In genomic region chr1:79191031-79191430, GRCm38 (mm10) we compare ENCODE assay signal across 30 mouse cellular contexts.
"Had no signal": no experiment of that assay in that cellular context is flagged by ENCODE, and none has a peak within 500 bp of the region (broad histone marks: within the 10 kb centered on the region; RNA-seq: fewer than 3 reads in every experiment).

No protein-coding gene starts in this region.

- DNase-seq: left cerebral cortex, postnatal 4 days; liver; liver, embryonic 13.5 days; liver, postnatal 0 days; lung, adult 18-20 months; lung, postnatal 10 days; lung, postnatal 36 days; lung, postnatal 4 days; midbrain, embryonic 14.5 days had no signal

- H3K4me2 ChIP-seq: limb, embryonic 12.5 days; limb, embryonic 13.5 days; limb, embryonic 15.5 days; liver, embryonic 11.5 days; liver, embryonic 12.5 days; liver, embryonic 13.5 days; liver, embryonic 15.5 days; lung, embryonic 15.5 days; midbrain, embryonic 11.5 days; midbrain, embryonic 12.5 days; midbrain, embryonic 13.5 days; midbrain, embryonic 15.5 days; neural tube, embryonic 12.5 days; neural tube, embryonic 13.5 days had no signal

- H3K9ac ChIP-seq: limb, embryonic 12.5 days; limb, embryonic 13.5 days; limb, embryonic 15.5 days; liver, embryonic 12.5 days; liver, embryonic 13.5 days; liver, embryonic 14.5 days; liver, embryonic 15.5 days; liver, postnatal 0 days; lung, embryonic 15.5 days; midbrain, embryonic 12.5 days; midbrain, embryonic 13.5 days; midbrain, embryonic 15.5 days; neural tube, embryonic 12.5 days; neural tube, embryonic 13.5 days had no signal

- H3K27me3 ChIP-seq: limb, embryonic 12.5 days; limb, embryonic 13.5 days; limb, embryonic 15.5 days; liver, embryonic 12.5 days; liver, embryonic 13.5 days; liver, embryonic 15.5 days; lung, embryonic 15.5 days; megakaryocyte, embryonic 14.5 days; midbrain, embryonic 12.5 days; midbrain, embryonic 13.5 days; midbrain, embryonic 15.5 days; neural tube, embryonic 12.5 days; neural tube, embryonic 13.5 days had no signal

- H3K36me3 ChIP-seq: limb, embryonic 10.5 days; limb, embryonic 12.5 days; limb, embryonic 13.5 days; limb, embryonic 15.5 days; liver, embryonic 12.5 days; liver, embryonic 13.5 days; liver, embryonic 15.5 days; lung, embryonic 15.5 days; midbrain, embryonic 10.5 days; midbrain, embryonic 12.5 days; midbrain, embryonic 13.5 days; midbrain, embryonic 15.5 days; neural tube, embryonic 12.5 days; neural tube, embryonic 13.5 days had no signal

- ATAC-seq: liver, embryonic 12.5 days; liver, postnatal 0 days; midbrain, embryonic 13.5 days; midbrain, embryonic 15.5 days; midbrain, embryonic 16.5 days had no signal

- H3K4me1 ChIP-seq: limb, embryonic 10.5 days; limb, embryonic 12.5 days; limb, embryonic 13.5 days; limb, embryonic 15.5 days; liver, embryonic 12.5 days; liver, embryonic 13.5 days; liver, embryonic 15.5 days; lung, embryonic 15.5 days; megakaryocyte, embryonic 14.5 days; midbrain, embryonic 10.5 days; midbrain, embryonic 12.5 days; midbrain, embryonic 13.5 days; midbrain, embryonic 15.5 days; neural tube, embryonic 12.5 days; neural tube, embryonic 13.5 days had no signal

- H3K9me3 ChIP-seq: limb, embryonic 10.5 days; limb, embryonic 12.5 days; limb, embryonic 13.5 days; limb, embryonic 15.5 days; liver, embryonic 12.5 days; liver, embryonic 13.5 days; liver, embryonic 15.5 days; lung, embryonic 15.5 days; megakaryocyte, embryonic 14.5 days; midbrain, embryonic 10.5 days; midbrain, embryonic 12.5 days; midbrain, embryonic 13.5 days; midbrain, embryonic 15.5 days; neural tube, embryonic 12.5 days; neural tube, embryonic 13.5 days had no signal

- H3K4me3 ChIP-seq: left cerebral cortex, adult 2 months; limb, embryonic 10.5 days; limb, embryonic 12.5 days; limb, embryonic 13.5 days; limb, embryonic 15.5 days; liver, embryonic 12.5 days; liver, embryonic 13.5 days; liver, embryonic 15.5 days; lung, embryonic 15.5 days; megakaryocyte, embryonic 14.5 days; midbrain, embryonic 10.5 days; midbrain, embryonic 12.5 days; midbrain, embryonic 13.5 days; midbrain, embryonic 15.5 days; myocyte; neural tube, embryonic 12.5 days; neural tube, embryonic 13.5 days had no signal

- H3K27ac ChIP-seq: left cerebral cortex, adult 2 months; limb, embryonic 10.5 days; limb, embryonic 12.5 days; limb, embryonic 13.5 days; limb, embryonic 15.5 days; liver, embryonic 12.5 days; liver, embryonic 13.5 days; liver, embryonic 14.5 days; liver, embryonic 15.5 days; lung, embryonic 15.5 days; macrophage; midbrain, embryonic 10.5 days; midbrain, embryonic 12.5 days; midbrain, embryonic 13.5 days; midbrain, embryonic 15.5 days; neural tube, embryonic 12.5 days; neural tube, embryonic 13.5 days had no signal
